Mouse (Mus musculus): ENCODE data around the gene Hist2h3b. TPM values are rescaled to one million over a fixed set of nuclear protein-coding genes. Genes with fewer than 3 reads are reported as not detected.
"Not testable (repeated sequence)": the region's sequence is repeated elsewhere in the genome, so short reads cannot be mapped to it uniquely, and the experiment has no call there.

Hist2h3b gene
- polyA plus RNA-seq, 1 experiment from 2014 or later = 42.5 TPM

DNA sequence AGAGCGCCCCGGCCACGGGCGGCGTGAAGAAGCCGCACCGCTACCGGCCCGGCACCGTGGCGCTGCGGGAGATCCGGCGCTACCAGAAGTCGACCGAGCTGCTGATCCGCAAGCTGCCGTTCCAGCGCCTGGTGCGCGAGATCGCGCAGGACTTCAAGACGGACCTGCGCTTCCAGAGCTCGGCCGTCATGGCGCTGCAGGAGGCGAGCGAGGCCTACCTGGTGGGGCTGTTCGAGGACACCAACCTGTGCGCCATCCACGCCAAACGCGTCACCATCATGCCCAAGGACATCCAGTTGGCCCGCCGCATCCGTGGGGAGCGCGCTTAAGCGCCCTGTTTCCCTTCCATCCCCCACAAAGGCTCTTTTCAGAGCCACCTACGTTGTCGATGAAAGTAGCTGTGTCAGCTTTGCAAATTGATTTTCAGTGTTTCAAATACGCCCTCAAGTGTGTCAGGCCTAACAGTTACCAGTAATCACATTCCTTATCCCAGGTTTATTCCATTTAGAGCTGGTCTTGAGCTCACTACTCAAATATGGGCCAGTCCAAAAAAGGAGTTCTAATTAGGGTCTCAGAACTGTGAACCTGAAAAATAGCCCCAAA, 423 bp downstream of the Hist2h3b start:
- H3K9ac ChIP-seq (replicated peaks) = peak overlapping the region; percentile 50
- H3K4me3 ChIP-seq = peak overlapping the region; percentile 49
- peaks cover 26% of the 10 kb centered on the region for H3K4me1 ChIP-seq
- H3K36me3 ChIP-seq, H3K27me3 ChIP-seq, H3K9me3 ChIP-seq: not testable (repeated sequence)
- H3K27ac ChIP-seq (replicated peaks) = peak overlapping the region; percentile 99
- whole genome bisulfite sequencing = 0% methylated on average over 13 of the region's 44 CpGs
- ATAC-seq (replicated peaks) = peak; percentile 53
- peak overlapping the region; percentile 61 for H3K4me2 ChIP-seq (replicated peaks)

DNA sequence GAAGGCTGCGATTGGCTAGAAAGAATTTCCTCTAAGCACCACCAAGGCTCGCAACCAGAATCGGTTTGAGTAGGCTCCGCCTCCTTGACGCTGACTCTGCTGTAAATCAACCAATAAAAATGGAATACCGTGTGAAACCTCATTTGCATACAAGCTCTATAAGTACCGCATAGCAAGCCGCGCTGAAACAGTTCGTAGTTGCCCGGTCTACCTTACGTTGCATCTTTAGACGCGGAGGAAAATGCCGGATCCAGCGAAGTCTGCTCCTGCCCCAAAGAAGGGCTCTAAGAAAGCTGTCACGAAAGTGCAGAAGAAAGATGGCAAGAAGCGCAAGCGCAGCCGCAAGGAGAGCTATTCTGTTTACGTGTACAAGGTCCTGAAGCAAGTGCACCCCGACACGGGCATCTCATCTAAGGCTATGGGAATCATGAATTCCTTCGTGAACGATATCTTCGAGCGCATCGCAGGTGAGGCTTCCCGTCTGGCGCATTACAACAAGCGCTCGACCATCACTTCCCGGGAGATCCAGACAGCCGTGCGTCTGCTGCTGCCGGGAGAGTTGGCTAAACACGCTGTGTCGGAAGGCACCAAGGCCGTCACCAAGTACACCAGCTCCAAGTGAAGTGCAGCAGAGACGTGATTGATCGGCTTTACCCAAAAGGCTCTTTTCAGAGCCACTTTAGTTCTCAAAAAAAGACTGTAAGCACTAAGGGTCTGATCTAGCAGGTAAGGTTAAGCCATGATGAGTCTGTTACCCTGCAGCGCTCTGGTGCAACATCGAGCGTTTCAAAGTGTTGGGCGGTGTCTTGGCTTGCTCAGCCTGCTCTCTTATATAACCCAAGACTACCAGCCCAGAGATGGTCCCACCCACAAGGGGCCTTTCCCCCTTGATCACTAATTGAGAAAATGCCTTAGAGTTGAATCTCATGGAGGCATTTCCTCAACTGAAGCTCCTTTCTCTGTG, 1.3 kb downstream of the Hist2h3b start, which contains the start of gene Hist2h2bb:
TSS of gene Hist2h2bb (plus strand) at position 242 of the 964 bp plus-strand sequence.
- peak; percentile 97 for ATAC-seq (replicated peaks)
- H3K27ac ChIP-seq (replicated peaks) = peak within 1 kb of the TSS; percentile 99
- H3K4me1 ChIP-seq = peaks cover 18% of the 10 kb centered on the region
- H3K36me3 ChIP-seq = no peaks in the 10 kb centered on the region
- peak within 1 kb of the TSS; percentile 49 for H3K4me3 ChIP-seq
- H3K4me2 ChIP-seq (replicated peaks) = peak within 1 kb of the TSS; percentile 61
- H3K27me3 ChIP-seq = no peaks in the 10 kb centered on the region
- peak within 1 kb of the TSS; percentile 57 for H3K9ac ChIP-seq (replicated peaks)
- H3K9me3 ChIP-seq = no peaks in the 10 kb centered on the region
- under 1% methylated on average over 45 of the region's 45 CpGs for WGBS

DNA sequence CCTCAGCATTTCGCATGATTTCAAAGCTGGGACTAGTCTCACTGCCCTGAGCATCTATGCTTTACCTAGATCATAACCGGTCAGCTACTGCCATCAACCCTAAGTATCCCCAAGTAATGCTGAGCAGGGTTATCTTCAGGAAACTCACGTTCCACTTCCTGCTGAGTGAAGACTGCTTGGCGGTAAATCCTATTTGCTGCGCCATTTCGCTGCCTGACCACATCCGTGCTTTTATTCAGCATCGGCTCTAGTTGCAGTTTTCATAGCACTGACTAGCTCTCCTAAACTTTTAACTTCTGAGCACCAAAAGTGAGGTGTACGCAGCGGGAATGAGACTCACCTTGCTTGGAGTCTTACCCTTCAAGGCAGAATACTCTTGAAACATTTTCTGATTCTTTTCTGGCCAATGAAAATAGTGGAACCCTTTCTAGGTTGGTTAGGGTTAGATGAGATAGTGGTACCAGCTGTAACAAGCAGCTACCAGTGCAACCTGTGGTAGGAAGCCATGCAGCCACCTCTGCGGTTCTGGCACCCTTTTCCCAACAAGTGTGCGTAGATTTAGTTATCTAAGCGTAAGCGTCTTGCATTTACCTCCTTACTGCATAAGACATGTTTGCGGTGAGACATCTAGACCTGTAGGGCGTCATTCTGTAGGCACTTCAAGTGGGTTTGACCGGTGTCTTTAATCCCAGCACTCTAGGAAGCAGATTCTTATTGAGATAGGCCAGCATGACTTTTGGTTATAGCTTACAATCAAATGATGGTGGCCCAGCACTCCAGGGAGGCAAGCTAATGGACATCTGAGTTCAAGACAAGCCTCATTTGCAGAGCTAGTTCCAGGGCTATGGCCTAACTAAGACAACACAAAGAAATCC, 5.4 kb downstream of the Hist2h3b start:
- Histone ChIP-seq H3K4me1 (peaks cover 17% of the 10 kb centered on the region), H3K4me2 (replicated peaks) (no peak overlapping the region), H3K9ac (replicated peaks) (no peak overlapping the region), H3K9me3 (no peaks in the 10 kb centered on the region), H3K27ac (replicated peaks) (no peak overlapping the region), H3K27me3 (no peaks in the 10 kb centered on the region), H3K4me3 (no peak overlapping the region), H3K36me3 (no peaks in the 10 kb centered on the region)
- WGBS = 91% methylated on average over 17 of the region's 17 CpGs
- no peak for ATAC-seq (replicated peaks)

DNA sequence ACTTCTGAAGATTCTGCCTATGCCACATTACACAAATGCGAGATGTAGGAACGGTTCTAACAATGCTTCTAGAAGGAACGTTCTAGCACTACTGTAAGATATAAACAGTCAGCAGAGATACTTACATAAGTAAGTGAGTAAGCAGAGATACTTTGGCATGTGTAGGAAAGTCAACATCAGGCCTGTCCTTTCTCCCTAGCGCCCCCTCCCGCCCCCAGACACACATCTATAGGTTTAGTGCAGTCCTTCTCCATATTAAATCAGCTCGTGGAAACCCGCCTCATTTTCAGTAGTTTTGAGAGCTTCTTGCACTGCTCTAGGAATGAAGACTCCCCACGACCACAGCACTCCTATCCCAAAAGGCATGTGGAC, 9.0 kb downstream of the Hist2h3b start:
- no peak for ATAC-seq (replicated peaks)
- no peaks in the 10 kb centered on the region for H3K36me3 ChIP-seq
- H3K27me3 ChIP-seq = 0 out of 2 replicates have a peak, but pooled peaks cover 3% of the 10 kb centered on the region
- H3K27ac ChIP-seq (replicated peaks) = peak overlapping the region; percentile 94; the same call in 1 of the 2 replicates
- peak overlapping the region; percentile 53 for H3K4me3 ChIP-seq
- WGBS = 14% methylated on average over 8 of the region's 8 CpGs
- H3K9me3 ChIP-seq = no peaks in the 10 kb centered on the region
- peak overlapping the region; percentile 58 for H3K9ac ChIP-seq (replicated peaks)
- peaks cover 8% of the 10 kb centered on the region for H3K4me1 ChIP-seq
- H3K4me2 ChIP-seq (replicated peaks) = peak overlapping the region; percentile 58

DNA sequence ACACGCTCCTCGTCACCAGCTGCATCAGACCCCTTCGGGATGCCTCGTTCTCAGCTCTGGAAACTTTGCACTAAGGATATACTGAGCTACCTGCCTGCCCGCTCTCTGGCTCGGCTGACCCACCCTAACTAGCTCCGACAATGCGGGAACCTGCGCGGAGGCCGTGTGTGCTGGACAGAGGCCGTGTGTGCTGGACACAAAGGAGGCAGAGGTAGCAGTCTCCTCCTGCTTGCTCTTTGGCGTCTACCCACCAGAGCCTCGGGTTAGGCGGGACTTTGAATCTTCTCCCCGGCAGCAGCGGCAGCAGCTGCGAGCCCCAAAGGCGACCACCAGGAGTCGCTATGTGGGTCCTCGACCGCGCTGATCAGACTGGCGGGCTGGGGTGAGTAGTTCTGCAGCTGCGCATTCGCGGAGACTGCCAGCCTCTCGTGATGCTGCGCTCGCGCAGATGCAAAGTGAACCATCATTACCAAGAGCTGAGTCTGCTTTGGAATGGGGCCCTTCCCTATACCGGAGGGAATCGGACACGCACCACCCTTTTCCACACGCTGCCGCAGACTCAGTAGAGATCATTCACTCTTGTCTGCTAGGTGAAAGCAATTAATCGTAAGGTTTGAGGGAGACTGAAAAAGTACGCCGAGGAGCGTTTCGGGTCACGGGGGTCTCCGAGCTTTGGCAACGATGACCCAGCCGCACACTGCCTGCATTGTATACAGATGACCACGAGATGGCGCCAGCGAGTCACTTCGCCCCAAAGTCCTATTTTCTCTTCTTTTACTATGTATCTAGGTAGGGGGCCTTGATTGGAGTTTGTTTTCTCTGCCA, 9.6 kb downstream of the Hist2h3b start:
- peak; percentile 98 for ATAC-seq (replicated peaks)
- Histone ChIP-seq H3K4me3 (peak overlapping the region; percentile 53), H3K36me3 (no peaks in the 10 kb centered on the region), H3K9me3 (no peaks in the 10 kb centered on the region), H3K4me2 (replicated peaks) (peak overlapping the region; percentile 58), H3K4me1 (peaks cover 8% of the 10 kb centered on the region), H3K27me3 (0 out of 2 replicates have a peak, but pooled peaks cover 3% of the 10 kb centered on the region), H3K27ac (replicated peaks) (peak overlapping the region; percentile 94), H3K9ac (replicated peaks) (peak overlapping the region; percentile 58)
- WGBS = under 1% methylated on average over 49 of the region's 49 CpGs

DNA sequence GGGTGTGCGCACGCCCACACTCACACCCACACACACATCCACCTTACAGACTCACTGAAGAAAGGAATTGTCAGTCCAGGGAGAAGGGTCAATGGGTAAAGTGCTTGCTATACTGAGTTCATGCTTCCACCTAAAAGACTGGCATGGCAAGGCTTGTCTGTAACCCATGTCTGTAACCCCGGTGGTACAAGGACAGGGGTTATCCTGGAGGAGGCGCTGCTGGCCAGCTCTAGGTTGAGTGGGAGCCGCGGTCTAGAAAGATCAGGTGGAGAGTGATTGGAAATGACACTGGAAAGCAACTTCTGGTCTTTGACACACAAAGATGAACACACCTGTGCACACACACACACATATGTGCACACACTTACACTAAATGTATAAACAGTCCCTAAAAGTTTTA, 12.2 kb downstream of the Hist2h3b start:
- H3K27ac ChIP-seq (replicated peaks) = no peak overlapping the region
- H3K4me1 ChIP-seq = peaks cover 8% of the 10 kb centered on the region
- H3K4me2 ChIP-seq (replicated peaks) = no peak overlapping the region
- H3K36me3 ChIP-seq = no peaks in the 10 kb centered on the region
- no peak overlapping the region for H3K9ac ChIP-seq (replicated peaks)
- peaks cover 18% of the 10 kb centered on the region; the same call in 1 of the 2 replicates for H3K27me3 ChIP-seq
- WGBS = 59% methylated on average over 6 of the region's 6 CpGs
- no peaks in the 10 kb centered on the region for H3K9me3 ChIP-seq
- ATAC-seq (replicated peaks) = no peak
- no peak overlapping the region for H3K4me3 ChIP-seq

DNA sequence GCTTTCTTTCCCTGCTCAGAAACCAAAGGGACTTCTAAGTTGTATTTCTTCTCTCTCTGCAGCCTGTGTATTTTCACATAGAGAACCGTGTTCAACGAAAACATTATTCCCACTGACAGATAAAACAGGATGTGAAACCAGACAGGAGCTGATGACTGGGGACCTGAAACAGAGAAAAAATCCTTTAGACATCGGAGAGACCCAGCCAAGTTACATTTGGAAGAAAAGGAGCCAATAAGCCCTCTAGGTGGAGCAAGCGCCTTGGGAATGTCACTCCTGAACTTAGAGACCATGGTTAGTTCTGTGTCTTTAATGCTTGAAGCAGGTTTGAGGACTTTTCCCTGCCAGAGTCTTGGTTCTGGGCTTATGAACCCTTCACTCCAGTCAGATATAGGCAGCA, 16.0 kb downstream of the Hist2h3b start:
- no peaks in the 10 kb centered on the region for H3K9me3 ChIP-seq
- H3K9ac ChIP-seq (replicated peaks) = no peak overlapping the region
- 23% methylated on average over 4 of the region's 4 CpGs for WGBS
- no peaks in the 10 kb centered on the region for H3K4me1 ChIP-seq
- H3K27me3 ChIP-seq = peaks cover 18% of the 10 kb centered on the region; the same call in 1 of the 2 replicates
- H3K27ac ChIP-seq (replicated peaks) = no peak overlapping the region
- no peaks in the 10 kb centered on the region for H3K36me3 ChIP-seq
- H3K4me3 ChIP-seq = no peak overlapping the region
- H3K4me2 ChIP-seq (replicated peaks) = no peak overlapping the region
- no peak for ATAC-seq (replicated peaks)

DNA sequence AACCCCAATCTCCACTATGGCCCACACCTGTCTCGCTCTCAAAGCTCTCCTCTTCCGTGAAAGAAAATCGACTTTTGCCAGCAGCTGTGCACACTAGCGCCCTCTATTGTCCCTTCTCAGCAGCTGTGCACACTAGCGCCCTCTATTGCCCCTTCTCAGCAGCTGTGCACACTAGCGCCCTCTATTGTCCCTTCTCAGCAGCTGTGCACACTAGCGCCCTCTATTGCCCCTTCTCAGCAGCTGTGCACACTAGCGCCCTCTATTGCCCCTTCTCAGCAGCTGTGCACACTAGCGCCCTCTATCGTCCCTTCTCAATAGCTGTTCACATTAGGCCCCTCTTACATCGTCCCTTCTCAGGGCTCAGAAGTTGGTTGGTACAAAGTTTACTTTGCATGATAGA, 18.9 kb downstream of the Hist2h3b start:
- not testable (repeated sequence) for H3K9ac ChIP-seq (replicated peaks); H3K36me3 ChIP-seq; H3K4me3 ChIP-seq; H3K9me3 ChIP-seq; H3K4me1 ChIP-seq; H3K27ac ChIP-seq (replicated peaks); ATAC-seq (replicated peaks); H3K4me2 ChIP-seq (replicated peaks)
- 93% methylated on average over 11 of the region's 11 CpGs for WGBS
- H3K27me3 ChIP-seq = peaks cover 15% of the 10 kb centered on the region; the same call in 1 of the 2 replicates

DNA sequence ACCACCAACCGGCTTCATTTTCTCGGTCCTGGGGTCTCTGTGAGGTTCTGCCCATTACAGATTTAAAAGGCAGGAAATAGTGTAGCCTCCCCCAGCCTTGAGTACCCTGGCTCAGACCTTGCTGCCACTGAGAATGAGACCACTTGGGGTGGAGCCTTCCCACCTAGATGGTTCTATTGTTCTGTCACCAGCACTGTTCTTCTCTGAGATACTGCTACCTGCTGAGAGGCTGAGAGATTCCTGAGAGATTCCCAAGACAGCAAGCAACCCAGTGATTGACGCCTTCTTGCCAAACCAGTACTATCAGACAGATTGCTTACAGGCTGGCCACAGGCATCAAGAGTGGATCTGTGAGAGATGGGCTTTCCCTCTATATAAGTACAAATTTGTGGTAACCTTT, 20.7 kb downstream of the Hist2h3b start:
- Histone ChIP-seq H3K4me1 (no peaks in the 10 kb centered on the region), H3K36me3 (no peaks in the 10 kb centered on the region), H3K9ac (replicated peaks) (no peak overlapping the region), H3K27ac (replicated peaks) (no peak overlapping the region), H3K9me3 (no peaks in the 10 kb centered on the region), H3K27me3 (peaks cover 9% of the 10 kb centered on the region; the same call in 1 of the 2 replicates), H3K4me3 (no peak overlapping the region), H3K4me2 (replicated peaks) (no peak overlapping the region)
- ATAC-seq (replicated peaks) = no peak
- 73% methylated on average over 3 of the region's 3 CpGs for WGBS

DNA sequence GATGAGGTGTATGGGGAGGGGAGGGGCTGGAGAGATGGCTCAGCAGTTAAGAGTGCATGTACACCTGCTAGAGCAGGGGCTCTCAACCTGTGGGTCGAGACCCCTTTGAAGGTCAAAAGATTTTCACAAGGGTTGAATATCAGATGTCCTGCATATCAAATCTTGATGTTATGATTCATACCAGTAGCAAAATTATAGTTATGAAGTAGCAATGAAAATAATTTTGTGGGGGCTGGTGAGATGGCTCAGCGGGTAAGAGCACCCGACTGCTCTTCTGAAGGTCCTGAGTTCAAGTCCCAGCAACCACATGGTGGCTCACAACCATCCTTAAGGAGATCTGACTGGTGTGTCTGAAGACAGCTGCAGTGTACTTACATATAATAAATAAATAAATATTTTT, 22.3 kb downstream of the Hist2h3b start:
- not testable (repeated sequence) for ATAC-seq (replicated peaks); H3K27me3 ChIP-seq; H3K4me1 ChIP-seq; H3K27ac ChIP-seq (replicated peaks); H3K4me2 ChIP-seq (replicated peaks); H3K36me3 ChIP-seq; H3K9me3 ChIP-seq; H3K4me3 ChIP-seq; H3K9ac ChIP-seq (replicated peaks)
- 98% methylated on average over 3 of the region's 3 CpGs for WGBS

DNA sequence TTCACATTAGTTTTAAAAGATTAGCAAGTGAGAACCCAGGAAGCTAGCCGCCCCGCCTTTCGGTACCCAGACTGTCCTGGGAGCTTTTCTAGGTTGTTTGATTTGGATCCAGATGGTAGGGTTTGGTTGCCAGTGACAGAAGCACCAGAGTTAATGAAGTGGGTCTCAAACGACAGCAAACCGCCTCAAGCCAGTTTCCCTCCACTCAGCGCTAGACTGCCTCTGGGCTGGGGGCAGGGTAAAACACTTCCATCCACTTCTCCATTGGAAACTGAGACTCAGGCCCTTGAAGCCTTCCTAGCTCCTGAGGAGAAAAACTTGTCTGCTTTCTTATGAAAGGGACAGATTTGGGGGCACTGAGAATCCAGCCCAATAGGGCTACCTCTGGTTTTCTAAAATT, 24.2 kb downstream of the Hist2h3b start:
- H3K9me3 ChIP-seq = no peaks in the 10 kb centered on the region
- 68% methylated on average over 6 of the region's 6 CpGs for WGBS
- H3K4me1 ChIP-seq = no peaks in the 10 kb centered on the region

More for the DNA sequence above, 24.2 kb downstream of the Hist2h3b start:
- H3K9ac ChIP-seq (replicated peaks) = no peak overlapping the region
- H3K27me3 ChIP-seq = no peaks in the 10 kb centered on the region
- no peak overlapping the region for H3K4me2 ChIP-seq (replicated peaks)
- H3K4me3 ChIP-seq = no peak overlapping the region
- H3K36me3 ChIP-seq = no peaks in the 10 kb centered on the region
- H3K27ac ChIP-seq (replicated peaks) = no peak overlapping the region
- no peak for ATAC-seq (replicated peaks)

Data from forebrain, embryonic 15.5 days (tissue).